Mouse (Mus musculus): Measurements from ENCODE around the gene Ddx58. TPM values are rescaled to one million over a fixed set of nuclear protein-coding genes. Genes with fewer than 3 reads are reported as not detected.

Ddx58 gene
- 40.4 TPM for polyA plus RNA-seq (2014; fragmentation: Illumina TruSeq; extraction: RNeasy Lipid Tissue Mini Kit (QIAGEN cat#74804); ENCODE audit: low read depth, low replicate concordance)

GRCm38 (mm10) chr4:40239409-40240271 lies at the start of gene Ddx58:
Gene Ddx58, minus strand, starts transcription at chr4:40239828.

GRCm38 (mm10) chr4:40279276-40279900 lies 39.8 kb upstream of the Ddx58 start, which contains the start of gene Ndufb6:
Gene Ndufb6, minus strand, starts transcription at chr4:40279421.

GRCm38 (mm10) chr4:40269430-40270032 lies 29.9 kb upstream of the Ddx58 start, which contains the start of the genes Smim27 and Topors:
Gene Smim27, plus strand, starts transcription at chr4:40269579.
Gene Topors, minus strand, starts transcription at chr4:40269850.

Other genes with a start within 250 kb of the Ddx58 start
- 44.9 TPM for gene Aco1, start 96.7 kb downstream of the Ddx58 start, polyA plus RNA-seq (2014; fragmentation: Illumina TruSeq; extraction: RNeasy Lipid Tissue Mini Kit (QIAGEN cat#74804); ENCODE audit: low read depth, low replicate concordance)
- gene Smim27, start 29.8 kb upstream of the Ddx58 start, polyA plus RNA-seq (2014; fragmentation: Illumina TruSeq; extraction: RNeasy Lipid Tissue Mini Kit (QIAGEN cat#74804); ENCODE audit: low read depth, low replicate concordance) = 18.3 TPM
- gene Topors, start 30.0 kb upstream of the Ddx58 start, polyA plus RNA-seq (2014; fragmentation: Illumina TruSeq; extraction: RNeasy Lipid Tissue Mini Kit (QIAGEN cat#74804); ENCODE audit: low read depth, low replicate concordance) = 51.4 TPM
- gene Ndufb6, start 39.6 kb upstream of the Ddx58 start, polyA plus RNA-seq (2014; fragmentation: Illumina TruSeq; extraction: RNeasy Lipid Tissue Mini Kit (QIAGEN cat#74804); ENCODE audit: low read depth, low replicate concordance) = 229 TPM
- gene Tmem215, start 232.4 kb upstream of the Ddx58 start, polyA plus RNA-seq (2014; fragmentation: Illumina TruSeq; extraction: RNeasy Lipid Tissue Mini Kit (QIAGEN cat#74804); ENCODE audit: low read depth, low replicate concordance) = not detected